Mouse (Mus musculus) monocyte, adult 5-6 weeks (primary cell): ENCODE measurements around the gene Vmn1r100. TPM values are rescaled to one million over a fixed set of nuclear protein-coding genes. Genes with fewer than 3 reads are reported as not detected.
"Not testable (repeated sequence)": the region's sequence is repeated elsewhere in the genome, so short reads cannot be mapped to it uniquely, and the experiment has no call there.

Experiments
- ATAC-seq: fragments of 153-309, 156-312 bp; replicated peaks from 2 replicates; pipeline ENCODE4 v1.8.0; 2017; ENCODE audit warnings: mild to moderate bottlenecking; ENCODE audit not compliant: low TSS enrichment, insufficient number of reproducible peaks, severe bottlenecking, poor library complexity, low FRiP score
- total RNA-seq: library from RNA; stranded (forward); fragments of 200-1000, 200-491, 200-594 nt; gene quantifications from 3 replicates; pipeline ENCODE4 v1.2.3, GENCODE M21; 2017

The Vmn1r100 gene
- not detected in 3 replicates for total RNA-seq

- not testable (repeated sequence) for ATAC-seq
Observed at GRCm38 (mm10) chr7:20417642-20418041, at the start of gene Vmn1r100. Vmn1r100 (plus strand) TSS chr7:20417942.

GRCm38 (mm10) chr7:20375310-20375709 lies 42.4 kb upstream of the Vmn1r100 start, which contains the start of gene Gm5728:
Gm5728 (minus strand) TSS chr7:20375410.
- ATAC-seq: not testable (repeated sequence)

DNA sequence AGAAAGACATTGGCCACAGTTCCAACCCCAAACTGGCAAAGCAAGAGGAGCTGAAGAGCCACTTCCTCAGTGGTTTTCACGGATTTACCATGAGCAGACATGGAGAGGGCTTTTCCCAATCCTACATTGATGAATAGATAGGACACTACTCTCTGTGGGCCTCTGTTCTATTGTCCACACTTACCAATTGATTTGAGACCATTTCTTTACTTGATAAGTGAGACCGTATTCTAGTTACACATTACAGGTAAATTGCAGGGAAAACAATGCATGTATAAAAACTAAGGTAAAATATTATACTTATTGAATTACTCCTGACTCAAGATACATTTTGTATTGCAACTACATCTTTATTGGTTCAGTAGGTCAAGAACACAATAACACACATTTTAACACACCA lies 24.8 kb downstream of the Vmn1r100 start, which contains the start of gene Vmn1r101:
Vmn1r101 (minus strand) TSS at position 101 of the 400 bp plus-strand sequence.
- ATAC-seq: not testable (repeated sequence)

Other genes with a start within 250 kb of the Vmn1r100 start
- not detected in 3 replicates for gene Vmn1r94, start 249.6 kb upstream of the Vmn1r100 start, total RNA-seq
- gene Vmn1r95, start 224.2 kb upstream of the Vmn1r100 start, total RNA-seq: not detected in 3 replicates
- gene Gm6164, start 212.3 kb upstream of the Vmn1r100 start, total RNA-seq: not detected in 3 replicates
- gene Gm4498, start 184.1 kb upstream of the Vmn1r100 start, total RNA-seq: not detected in 3 replicates
- not detected in 3 replicates for gene Gm5890, start 155.1 kb upstream of the Vmn1r100 start, total RNA-seq
- gene Gm4133, start 83.9 kb upstream of the Vmn1r100 start, total RNA-seq: not detected in 3 replicates
- not detected in 3 replicates for gene Gm5728, start 42.5 kb upstream of the Vmn1r100 start, total RNA-seq
- not detected in 3 replicates for gene Vmn1r101, start 24.7 kb downstream of the Vmn1r100 start, total RNA-seq
- not detected in 3 replicates for gene Gm10670, start 57.0 kb downstream of the Vmn1r100 start, total RNA-seq
- gene Vmn1r103, start 92.6 kb downstream of the Vmn1r100 start, total RNA-seq: not detected in 3 replicates
- gene Vmn1r104, start 115.9 kb downstream of the Vmn1r100 start, total RNA-seq: not detected in 3 replicates
- not detected in 3 replicates for gene Gm5726, start 127.8 kb downstream of the Vmn1r100 start, total RNA-seq
- not detected in 3 replicates for gene Gm4141, start 158.3 kb downstream of the Vmn1r100 start, total RNA-seq
- gene Gm4513, start 181.1 kb downstream of the Vmn1r100 start, total RNA-seq: not detected in 3 replicates